Mouse (Mus musculus) heart, postnatal 10 days (tissue): ENCODE measurements around the gene Slc25a10. TPM values are rescaled to one million over a fixed set of nuclear protein-coding genes. Genes with fewer than 3 reads are reported as not detected.

Experiments
- DNase-seq, 2 experiments: peaks; one replicate each; pipeline ENCODE4 v3.0.0; 2021
- intact Hi-C: fragments of 180-260 bp; cut with DNase I; formaldehyde crosslinking; loops from one replicate; pipeline ENCODE4 v1.15.1; 2025
- total RNA-seq, 2 experiments: library from RNA; stranded (reverse); gene quantifications; 2 replicates each; pipeline ENCODE4 v1.2.3; 2021

Gene Slc25a10
- total RNA-seq, 2 experiments from 2014 or later: 24.8 to 25.0 TPM

GRCm38 (mm10) chr11:120535145-120535544 is 43.5 kb downstream of the Slc25a10 start:
- peak; percentile 29 to 33 for DNase-seq
- intact Hi-C loops: no loop called here

GRCm38 (mm10) chr11:120535804-120536203 is 44.2 kb downstream of the Slc25a10 start:
- no peak for DNase-seq
- intact Hi-C loops: no loop called here

GRCm38 (mm10) chr11:120538485-120538884 is 46.8 kb downstream of the Slc25a10 start:
- DNase-seq: peak; percentile 89 to 93
- intact Hi-C loops: loop anchor here (2.0 kb wide), 1 partner anchor 18 kb away; no protein-coding TSS in a partner anchor

- DNase-seq: no peak
- intact Hi-C loops: loop anchor here (2.0 kb wide), 1 partner anchor 18 kb away; no protein-coding TSS in a partner anchor
Measured at GRCm38 (mm10) chr11:120538955-120539284, 47.3 kb downstream of the Slc25a10 start.

- DNase-seq: no peak
- intact Hi-C loops: loop anchor here (2.0 kb wide), 1 partner anchor 19 kb away; no protein-coding TSS in a partner anchor
Measured at GRCm38 (mm10) chr11:120539285-120540014, 47.8 kb downstream of the Slc25a10 start.

GRCm38 (mm10) chr11:120541907-120542306 is 50.3 kb downstream of the Slc25a10 start:
- intact Hi-C loops: no loop called here
- peak; percentile 77 to 78 for DNase-seq

GRCm38 (mm10) chr11:120542376-120542775 is 50.7 kb downstream of the Slc25a10 start:
- intact Hi-C loops: no loop called here

GRCm38 (mm10) chr11:120545964-120546363 is 54.3 kb downstream of the Slc25a10 start:
- no peak for DNase-seq
- intact Hi-C loops: no loop called here

More at GRCm38 (mm10) chr11:120542376-120542775, 50.7 kb downstream of the Slc25a10 start:
- no peak for DNase-seq

- DNase-seq: peak in 1 of 2 experiments; percentile 52
- intact Hi-C loops: no loop called here
Measured at GRCm38 (mm10) chr11:120547469-120547868, 55.8 kb downstream of the Slc25a10 start.

GRCm38 (mm10) chr11:120548214-120548613 is 56.6 kb downstream of the Slc25a10 start:
- no peak for DNase-seq
- intact Hi-C loops: loop anchor here (2.0 kb wide), 2 partner anchors 27 to 55 kb away; no protein-coding TSS in a partner anchor

- intact Hi-C loops: loop anchor here (2.0 kb wide), 2 partner anchors 28 to 56 kb away; no protein-coding TSS in a partner anchor
- DNase-seq: no peak
Measured at GRCm38 (mm10) chr11:120548786-120549167, 57.1 kb downstream of the Slc25a10 start.

Other genes starting within 250 kb of the Slc25a10 start
- 100 to 1,000 TPM; 691 to 703 TPM for gene Actg1, start 143.3 kb upstream of the Slc25a10 start, total RNA-seq
- not detected for gene Fscn2, start 130.3 kb upstream of the Slc25a10 start, total RNA-seq
- 10 to 100 TPM; 21.3 to 24.3 TPM for gene Faap100, start 113.1 kb upstream of the Slc25a10 start, total RNA-seq
- gene Nploc4, start 54.1 kb upstream of the Slc25a10 start, total RNA-seq: 10 to 100 TPM; 53.9 to 59.6 TPM
- gene Tspan10, start 49.2 kb upstream of the Slc25a10 start, total RNA-seq: 1 to 10 TPM in 1 of 2 experiments, under 1 TPM in 1; 0.24 to 2.3 TPM
- under 1 TPM in 1 of 2 experiments, not detected in 1; 0.32 TPM for gene Pde6g, start 38.3 kb upstream of the Slc25a10 start, total RNA-seq
- 10 to 100 TPM; 33.5 to 35.2 TPM for gene Oxld1, start 33.8 kb upstream of the Slc25a10 start, total RNA-seq
- gene Ccdc137, start 33.7 kb upstream of the Slc25a10 start, total RNA-seq: 1 to 10 TPM; 6.4 to 7.9 TPM
- gene Arl16, start 24.2 kb upstream of the Slc25a10 start, total RNA-seq: 10 to 100 TPM; 13.6 to 16.5 TPM
- gene Mrpl12, start 7.2 kb upstream of the Slc25a10 start, total RNA-seq: 100 to 1,000 TPM; 227 to 233 TPM
- 1 to 10 TPM; 2.4 to 3.1 TPM for gene Gcgr, start 38.9 kb downstream of the Slc25a10 start, total RNA-seq
- 10 to 100 TPM; 70.5 to 72.7 TPM for gene Mcrip1, start 57.9 kb downstream of the Slc25a10 start, total RNA-seq
- under 1 TPM in 1 of 2 experiments, not detected in 1; 0.60 TPM for gene Ppp1r27, start 59.3 kb downstream of the Slc25a10 start, total RNA-seq
- gene P4hb, start 81.4 kb downstream of the Slc25a10 start, total RNA-seq: 100 to 1,000 TPM; 306 to 311 TPM
- gene Arhgdia, start 89.8 kb downstream of the Slc25a10 start, total RNA-seq: 100 to 1,000 TPM; 236 to 257 TPM
- gene Alyref, start 106.5 kb downstream of the Slc25a10 start, total RNA-seq: 10 to 100 TPM; 86.1 to 88.3 TPM
- gene Anapc11, start 106.6 kb downstream of the Slc25a10 start, total RNA-seq: 100 to 1,000 TPM in 1 of 2 experiments, 10 to 100 TPM in 1; 95.1 to 105 TPM
- gene Npb, start 116.6 kb downstream of the Slc25a10 start, total RNA-seq: under 1 TPM; 0.55 to 0.98 TPM
- 10 to 100 TPM; 39.7 to 45.8 TPM for gene Pcyt2, start 126.1 kb downstream of the Slc25a10 start, total RNA-seq
- 10 to 100 TPM; 11.9 to 12.5 TPM for gene Sirt7, start 133.4 kb downstream of the Slc25a10 start, total RNA-seq
- 10 to 100 TPM; 24.2 to 27.0 TPM for gene Mafg, start 141.8 kb downstream of the Slc25a10 start, total RNA-seq
- gene Pycr1, start 151.9 kb downstream of the Slc25a10 start, total RNA-seq: 1 to 10 TPM; 4.8 to 5.5 TPM
- gene Myadml2, start 156.3 kb downstream of the Slc25a10 start, total RNA-seq: 10 to 100 TPM; 38.0 to 41.6 TPM
- gene Notum, start 169.3 kb downstream of the Slc25a10 start, total RNA-seq: under 1 TPM in 1 of 2 experiments, not detected in 1; 0.12 TPM
- gene Aspscr1, start 181.1 kb downstream of the Slc25a10 start, total RNA-seq: 10 to 100 TPM; 52.8 to 53.0 TPM
- gene Cenpx, start 221.9 kb downstream of the Slc25a10 start, total RNA-seq: 10 to 100 TPM; 38.1 to 40.6 TPM
- 10 to 100 TPM in 1 of 2 experiments, 1 to 10 TPM in 1; 9.7 to 10.1 TPM for gene Lrrc45, start 222.1 kb downstream of the Slc25a10 start, total RNA-seq
- gene Rac3, start 229.6 kb downstream of the Slc25a10 start, total RNA-seq: 1 to 10 TPM; 1.4 to 1.7 TPM
- gene Dcxr, start 235.4 kb downstream of the Slc25a10 start, total RNA-seq: 1 to 10 TPM; 3.2 to 4.1 TPM
- 10 to 100 TPM in 1 of 2 experiments, 1 to 10 TPM in 1; 8.3 to 14.4 TPM for gene Cbr2, start 240.3 kb downstream of the Slc25a10 start, total RNA-seq